Mouse (Mus musculus): ENCODE measurements at regions not wholly inside any gene's neighbourhood (a gene's known extent, or its start where the extent isn't known, plus 50 kb on each side); places are given as distances from the start of the nearest gene placed in this dataset.

- TF ChIP-seq CTCF (IDR thresholded peaks at IDR 0.05; ENCODE audit: insufficient read depth, low read length) (no peak), POLR2A (IDR thresholded peaks at IDR 0.05; ENCODE audit: borderline replicate concordance, extremely low read depth, low read depth, low read length) (no peak)
Observed at GRCm38 (mm10) chr8:87158322-87158721, 273.3 kb upstream of the N4bp1 start.

Measured in lung, adult 2 months (tissue).